Mouse (Mus musculus) heart, embryonic 11.5 days (tissue): ENCODE measurements around the gene Poc5. TPM values are rescaled to one million over a fixed set of nuclear protein-coding genes. Genes with fewer than 3 reads are reported as not detected.

Source experiments
- ATAC-seq: fragments of 200-750 bp; cut with Nextera tagmentation; replicated peaks from 2 replicates; pipeline ENCODE4 v1.8.0; 2017; ENCODE audit warnings: moderate library complexity; ENCODE audit not compliant: insufficient number of reproducible peaks, low FRiP score, low TSS enrichment
- H3K27ac ChIP-seq: fragments of 300-500 bp; sonication (generic); 2 replicates; pipeline ENCODE4 v1.5.1; 2014; ENCODE audit warnings: mild to moderate bottlenecking, low read depth, low read length
- H3K27me3 ChIP-seq: fragments of 300-500 bp; sonication (generic); 2 replicates; pipeline ENCODE4 v1.6.1; 2014; ENCODE audit warnings: mild to moderate bottlenecking, low read length, mixed read lengths; ENCODE audit not compliant: control insufficient read depth, insufficient read depth
- H3K36me3 ChIP-seq: fragments of 300-500 bp; sonication (generic); 2 replicates; pipeline ENCODE4 v1.6.1; 2014; ENCODE audit warnings: mild to moderate bottlenecking, low read length, moderate library complexity, mixed read lengths; ENCODE audit not compliant: control insufficient read depth, insufficient read depth
- H3K4me1 ChIP-seq: fragments of 300-500 bp; sonication (generic); 2 replicates; pipeline ENCODE4 v1.6.1; 2014; ENCODE audit warnings: low read length; ENCODE audit not compliant: control insufficient read depth, insufficient read depth
- H3K4me2 ChIP-seq: fragments of 300-500 bp; sonication (generic); 2 replicates; pipeline ENCODE4 v1.6.1; 2014; ENCODE audit warnings: mild to moderate bottlenecking, moderate library complexity
- H3K4me3 ChIP-seq: fragments of 300-500 bp; sonication (generic); 2 replicates; pipeline ENCODE4 v1.5.1; 2014; ENCODE audit warnings: low read depth, low read length
- H3K9ac ChIP-seq: fragments of 300-500 bp; sonication (generic); 2 replicates; pipeline ENCODE4 v1.6.1; 2014; ENCODE audit warnings: mild to moderate bottlenecking, low read depth, low read length, moderate library complexity
- H3K9me3 ChIP-seq: fragments of 300-500 bp; sonication (generic); replicated peaks from 2 replicates; pipeline ENCODE4 v1.6.1; 2016; ENCODE audit warnings: low read length; ENCODE audit not compliant: control insufficient read depth
- WGBS: fragments of 180-500 bp; shearing (Covaris S2); extraction: QIAGEN DNeasy Blood & Tissue Kit; methylation state at CpG from one replicate; pipeline ENCODE4 v1.1.7; 2014; ENCODE audit not compliant: insufficient replicate concordance; 5-methylcytosine and 5-hydroxymethylcytosine counted together
- microRNA-seq: library from miRNA; unstranded; fragments of <30 nt; microRNA quantifications from one replicate; pipeline ENCODE4, GENCODE M21; 2016; ENCODE audit warnings: borderline number of aligned reads
- polyA plus RNA-seq: library from polyadenylated mRNA; unstranded; fragments of >200 nt; fragmentation: Nextera tagmentation; extraction: Ambion mirVana; gene quantifications from 2 replicates; pipeline ENCODE4 v1.2.1, GENCODE M21; 2014

The Poc5 gene
- polyA plus RNA-seq, 1 experiment from 2014 or later = 13.0 TPM

DNA sequence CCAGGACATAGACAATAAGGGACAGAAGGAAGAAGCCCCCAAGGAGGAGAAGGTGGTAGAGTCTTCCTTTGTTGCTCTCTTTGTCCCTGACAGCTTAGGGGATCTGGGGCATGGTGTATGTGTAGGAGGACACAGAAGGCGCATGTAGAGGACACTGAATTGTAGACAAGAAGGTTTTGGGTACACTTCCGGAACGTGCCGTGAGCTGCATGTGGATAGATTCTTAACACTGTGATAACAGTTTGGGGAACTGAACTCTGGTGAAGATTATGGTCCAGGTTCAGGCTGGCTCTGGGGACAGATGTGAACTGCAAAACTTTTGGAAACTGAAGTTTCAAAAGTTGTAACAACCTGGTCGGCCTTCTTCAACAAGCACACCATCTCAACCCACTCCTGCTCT is 69.5 kb downstream of the Poc5 start:
- 83% methylated on average over 5 of the region's 5 CpGs for WGBS
- Histone ChIP-seq H3K4me2 (no peak overlapping the region), H3K27me3 (no peaks in the 10 kb centered on the region), H3K27ac (no peak overlapping the region), H3K9ac (no peak overlapping the region), H3K4me3 (no peak overlapping the region), H3K4me1 (no peaks in the 10 kb centered on the region), H3K9me3 (no peaks in the 10 kb centered on the region), H3K36me3 (no peaks in the 10 kb centered on the region)
- ATAC-seq = no peak

DNA sequence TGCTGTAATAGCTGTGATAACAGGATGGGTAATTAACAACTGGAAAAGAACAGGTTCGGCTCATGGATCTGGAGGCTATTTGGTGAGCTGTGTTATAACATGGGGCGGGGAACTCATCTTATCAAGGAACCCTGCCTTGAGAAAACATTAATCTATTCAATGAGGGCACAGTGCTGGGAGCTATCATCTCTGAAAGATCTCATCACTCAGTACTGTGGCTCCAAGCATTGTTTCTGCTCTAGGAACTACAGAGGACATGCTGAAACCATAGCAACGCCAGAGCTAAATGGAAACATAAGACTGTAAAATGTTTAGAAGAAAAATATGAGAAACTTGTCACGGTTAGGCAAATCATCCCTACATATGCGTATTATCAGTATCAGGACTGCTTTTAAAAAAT is 69.9 kb downstream of the Poc5 start:
- H3K36me3 ChIP-seq = no peaks in the 10 kb centered on the region
- no peak overlapping the region for H3K4me3 ChIP-seq
- H3K4me2 ChIP-seq = no peak overlapping the region
- 69% methylated on average over 5 of the region's 5 CpGs for WGBS
- no peaks in the 10 kb centered on the region for H3K4me1 ChIP-seq
- no peaks in the 10 kb centered on the region for H3K27me3 ChIP-seq
- H3K27ac ChIP-seq = no peak overlapping the region
- H3K9me3 ChIP-seq = no peaks in the 10 kb centered on the region
- ATAC-seq = no peak
- no peak overlapping the region for H3K9ac ChIP-seq

- Histone ChIP-seq H3K9ac (no peak overlapping the region), H3K4me3 (no peak overlapping the region), H3K27ac (no peak overlapping the region), H3K9me3 (no peaks in the 10 kb centered on the region), H3K27me3 (no peaks in the 10 kb centered on the region), H3K4me2 (no peak overlapping the region), H3K36me3 (no peaks in the 10 kb centered on the region), H3K4me1 (no peaks in the 10 kb centered on the region)
- 73% methylated on average over 4 of the region's 4 CpGs for WGBS
- no peak for ATAC-seq
These were observed 70.5 kb downstream of the Poc5 start for GRCm38 (mm10) chr13:96458606-96459005.

GRCm38 (mm10) chr13:96462644-96463043 is 74.5 kb downstream of the Poc5 start:
- Histone ChIP-seq H3K9me3 (no peaks in the 10 kb centered on the region), H3K27ac (no peak overlapping the region), H3K36me3 (no peaks in the 10 kb centered on the region), H3K27me3 (no peaks in the 10 kb centered on the region), H3K4me1 (no peaks in the 10 kb centered on the region), H3K9ac (no peak overlapping the region), H3K4me3 (no peak overlapping the region), H3K4me2 (no peak overlapping the region)
- 67% methylated on average over 1 of the region's 1 CpGs for WGBS
- no peak for ATAC-seq

DNA sequence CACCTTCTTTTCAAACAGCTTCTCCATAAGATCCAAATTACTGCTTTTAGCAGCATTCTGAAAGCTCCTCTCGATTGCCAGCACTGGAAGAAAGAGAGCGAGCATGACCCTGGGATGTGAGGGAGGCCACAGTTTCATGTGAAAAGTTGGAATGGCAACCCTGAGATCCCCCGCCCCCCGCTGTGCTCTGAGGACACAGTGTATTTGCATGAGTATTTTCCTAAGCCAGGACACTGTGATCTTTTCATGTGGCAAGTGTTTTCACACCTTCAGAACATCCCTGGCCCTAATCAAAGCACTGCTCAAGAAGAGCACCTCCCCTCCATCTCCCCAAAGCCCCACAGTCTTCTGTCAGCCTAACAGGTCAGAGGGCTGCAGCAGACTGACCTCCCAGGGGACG is 77.2 kb downstream of the Poc5 start:
- Histone ChIP-seq H3K27ac (no peak overlapping the region), H3K4me1 (no peaks in the 10 kb centered on the region), H3K9ac (no peak overlapping the region), H3K4me3 (no peak overlapping the region), H3K9me3 (no peaks in the 10 kb centered on the region), H3K27me3 (no peaks in the 10 kb centered on the region), H3K4me2 (no peak overlapping the region), H3K36me3 (no peaks in the 10 kb centered on the region)
- no peak for ATAC-seq
- WGBS = 41% methylated on average over 5 of the region's 5 CpGs

Small RNAs within 50 kb of the gene (microRNA-seq; reads per million reads assigned to microRNA genes)
- gene Gm25213 = not detected

Other genes with a start within 250 kb of the Poc5 start
- gene Ankdd1b, start 82.9 kb downstream of the Poc5 start, polyA plus RNA-seq = 0.30 and 0.31 TPM in 2 replicates
- gene Gm17622, start 102.4 kb downstream of the Poc5 start, polyA plus RNA-seq = not detected in 2 replicates
- gene Polk, start 154.3 kb downstream of the Poc5 start, polyA plus RNA-seq = 5.8 and 7.6 TPM in 2 replicates
- gene Col4a3bp, start 154.3 kb downstream of the Poc5 start, polyA plus RNA-seq = 8.2 and 10.1 TPM in 2 replicates